Comparison of ENCODE assay signal across 8 mouse cellular contexts in genomic region chr6:55016236-55016635, GRCm38 (mm10). TPM values are rescaled to one million over a fixed set of nuclear protein-coding genes. Genes with fewer than 3 reads are reported as not detected.
DNase-seq lines count a peak whose midpoint lies in the region; ATAC-seq and TF ChIP-seq lines count a peak whose summit lies in the region.

No protein-coding gene starts in this region.

- CTCF ChIA-PET in Patski (lab: Charles Lee) = interaction anchor here (0.6 to 4.7 kb wide), 35 partner anchors 12 to 313 kb away, joined by 3 to 30 read pairs (median 4); partner anchors contain the start of genes Gars and Ggct

- peak; percentile 51 for ATAC-seq in Patski
- ATAC-seq in forebrain, postnatal 0 days = peak; percentile 83
- ATAC-seq in limb, embryonic 15.5 days (ENCODE audit: insufficient number of reproducible peaks, low FRiP score, low TSS enrichment, low read depth) = 0 out of 2 replicates have a peak, but pooled peaks have one; percentile 43

- H3K9me3 ChIP-seq in heart, embryonic 10.5 days = no peaks in the 10 kb centered on the region
- H3K9me3 ChIP-seq in forebrain, postnatal 0 days (ENCODE audit: low read length) = no peaks in the 10 kb centered on the region
- no peaks in the 10 kb centered on the region for H3K9me3 ChIP-seq in limb, embryonic 15.5 days

- in situ Hi-C loops in Patski (cut with MboI; ENCODE audit: low pct_unique_long_range_greater_than_20kb) = loop anchor here (5.0 kb wide), 1 partner anchor 151 kb away; no protein-coding TSS in a partner anchor

- peak; percentile 75 for TF ChIP-seq CTCF in Patski (IDR thresholded peaks at IDR 0.05)
- peak; percentile 85 for TF ChIP-seq CTCF in forebrain, postnatal 0 days (IDR thresholded peaks at IDR 0.05; ENCODE audit: low read depth)
- TF ChIP-seq CTCF in kidney, adult 2 months (conservative IDR thresholded peaks at IDR 0.05; ENCODE audit: insufficient read depth, insufficient read length, low read depth, low read length) = peak; percentile 77

- no peaks in the 10 kb centered on the region for H3K36me3 ChIP-seq in heart, embryonic 10.5 days
- H3K36me3 ChIP-seq in forebrain, postnatal 0 days (ENCODE audit: insufficient read depth) = no peaks in the 10 kb centered on the region
- H3K36me3 ChIP-seq in kidney, adult 2 months (ENCODE audit: control insufficient read depth, insufficient read depth, low read length) = no peaks in the 10 kb centered on the region
- H3K36me3 ChIP-seq in limb, embryonic 15.5 days = no peaks in the 10 kb centered on the region

- H3K4me2 ChIP-seq in forebrain, postnatal 0 days (ENCODE audit: low read depth) = no peak overlapping the region
- H3K4me2 ChIP-seq in limb, embryonic 15.5 days = no peak overlapping the region

- POLR2A ChIA-PET in Patski (lab: Charles Lee) = interaction anchor here (0.5 to 0.7 kb wide), 4 partner anchors 12 to 79 kb away, joined by 3 to 5 read pairs (median 4); no protein-coding TSS in a partner anchor

- no peak overlapping the region for H3K4me3 ChIP-seq in heart, embryonic 10.5 days
- H3K4me3 ChIP-seq in forebrain, postnatal 0 days (ENCODE audit: low read depth, low read length) = no peak overlapping the region
- no peak overlapping the region for H3K4me3 ChIP-seq in kidney, adult 2 months (ENCODE audit: insufficient read depth, low read depth, low read length)
- no peak overlapping the region for H3K4me3 ChIP-seq in limb, embryonic 15.5 days

- no peak overlapping the region for H3K27ac ChIP-seq in heart, embryonic 10.5 days
- H3K27ac ChIP-seq in forebrain, postnatal 0 days (ENCODE audit: low read depth, low read length) = no peak overlapping the region
- H3K27ac ChIP-seq in kidney, adult 2 months (ENCODE audit: insufficient read depth, low read depth, low read length) = no peak overlapping the region
- no peak overlapping the region for H3K27ac ChIP-seq in limb, embryonic 15.5 days

- TF ChIP-seq POLR2A in kidney, adult 2 months (IDR thresholded peaks at IDR 0.05; ENCODE audit: low read depth, low read length) = no peak

- no peak overlapping the region for H3K9ac ChIP-seq in forebrain, postnatal 0 days
- no peak overlapping the region for H3K9ac ChIP-seq in limb, embryonic 15.5 days

- WGBS in heart, embryonic 10.5 days = 20% methylated on average over 5 of the region's 5 CpGs
- WGBS in forebrain, postnatal 0 days = 16% methylated on average over 5 of the region's 5 CpGs
- 6% methylated on average over 5 of the region's 5 CpGs for WGBS in kidney, adult 2 months
- 16% methylated on average over 5 of the region's 5 CpGs for WGBS in limb, embryonic 15.5 days

- 0 out of 2 replicates have a peak, but pooled peaks cover 4% of the 10 kb centered on the region for H3K27me3 ChIP-seq in heart, embryonic 10.5 days (ENCODE audit: insufficient read depth, poor library complexity, severe bottlenecking)
- no peaks in the 10 kb centered on the region for H3K27me3 ChIP-seq in Patski
- no peaks in the 10 kb centered on the region; the same call in 1 of the 2 replicates for H3K27me3 ChIP-seq in forebrain, postnatal 0 days (ENCODE audit: insufficient read depth, low read length)
- H3K27me3 ChIP-seq in kidney, adult 2 months (replicated peaks; ENCODE audit: control insufficient read depth, insufficient read depth, low read length) = no peaks in the 10 kb centered on the region
- no peaks in the 10 kb centered on the region for H3K27me3 ChIP-seq in limb, embryonic 15.5 days

- peaks cover 13% of the 10 kb centered on the region for H3K4me1 ChIP-seq in heart, embryonic 10.5 days
- no peaks in the 10 kb centered on the region for H3K4me1 ChIP-seq in forebrain, postnatal 0 days (ENCODE audit: insufficient read depth)
- no peaks in the 10 kb centered on the region for H3K4me1 ChIP-seq in kidney, adult 2 months (ENCODE audit: control insufficient read depth, insufficient read depth, low read length)
- H3K4me1 ChIP-seq in limb, embryonic 15.5 days = peaks cover 13% of the 10 kb centered on the region

- DNase-seq in heart, adult 18-20 months = peak; percentile 58 to 66
- no peak for DNase-seq in heart, embryonic 10.5 days (ENCODE audit: low spot score)
- DNase-seq in Patski (ENCODE audit: low read depth, low spot score) = no peak
- peak; percentile 72 for DNase-seq in forebrain, postnatal 0 days
- DNase-seq in kidney, adult 2 months = peak; percentile 77
- DNase-seq in neural tube, embryonic 10.5 days (ENCODE audit: extremely low spot score, low spot score) = peak; percentile 15
- peak; percentile 54 for DNase-seq in thymus, postnatal 25 days

RNA-seq across cellular contexts. Expression of gene Gars, which starts 21.6 kb away (rescaled TPM):
- total RNA-seq in heart, adult 18-20 months (2021) = 10 to 100 TPM; 60.8 to 61.1 TPM
- 220 and 246 TPM in 2 replicates for polyA plus RNA-seq in heart, embryonic 10.5 days (2016; fragmentation: Nextera tagmentation; extraction: Ambion mirVana)
- polyA plus RNA-seq in Patski (2021) = 279 TPM
- total RNA-seq in forebrain, postnatal 0 days (2014; rRNA removed) = 180 and 191 TPM in 2 replicates
- polyA plus RNA-seq in forebrain, postnatal 0 days (2015; fragmentation: Nextera tagmentation; extraction: Ambion mirVana) = 222 TPM in 2 replicates
- polyA plus RNA-seq in kidney, adult 2 months (2012; rRNA removed) = 31.4 and 35.9 TPM in 2 replicates
- polyA plus RNA-seq in limb, embryonic 15.5 days (2015; fragmentation: Nextera tagmentation; extraction: Ambion mirVana) = 149 and 156 TPM in 2 replicates

RNA-seq across cellular contexts. Expression of gene Ggct, which starts 23.5 kb away (rescaled TPM):
- 10 to 100 TPM; 21.5 to 28.2 TPM for total RNA-seq in heart, adult 18-20 months (2021)
- 8.1 and 8.3 TPM in 2 replicates for polyA plus RNA-seq in heart, embryonic 10.5 days (2016; fragmentation: Nextera tagmentation; extraction: Ambion mirVana)
- polyA plus RNA-seq in Patski (2021) = 14.2 TPM
- total RNA-seq in forebrain, postnatal 0 days (2014; rRNA removed) = 2.8 and 3.7 TPM in 2 replicates
- polyA plus RNA-seq in forebrain, postnatal 0 days (2015; fragmentation: Nextera tagmentation; extraction: Ambion mirVana) = 22.2 and 26.6 TPM in 2 replicates
- 13.5 and 15.9 TPM in 2 replicates for polyA plus RNA-seq in kidney, adult 2 months (2012; rRNA removed)
- 31.1 and 37.6 TPM in 2 replicates for polyA plus RNA-seq in limb, embryonic 15.5 days (2015; fragmentation: Nextera tagmentation; extraction: Ambion mirVana)

RNA-seq across cellular contexts. Expression of gene Nod1, which starts 43.8 kb away (rescaled TPM):
- total RNA-seq in heart, adult 18-20 months (2021) = 10 to 100 TPM; 17.0 to 19.2 TPM
- 3.6 and 3.8 TPM in 2 replicates for polyA plus RNA-seq in heart, embryonic 10.5 days (2016; fragmentation: Nextera tagmentation; extraction: Ambion mirVana)
- 6.3 TPM for polyA plus RNA-seq in Patski (2021)
- 1.8 and 2.3 TPM in 2 replicates for total RNA-seq in forebrain, postnatal 0 days (2014; rRNA removed)
- polyA plus RNA-seq in forebrain, postnatal 0 days (2015; fragmentation: Nextera tagmentation; extraction: Ambion mirVana) = 1.5 and 2.0 TPM in 2 replicates
- 14.0 and 18.7 TPM in 2 replicates for polyA plus RNA-seq in kidney, adult 2 months (2012; rRNA removed)
- 12.3 and 13.3 TPM in 2 replicates for polyA plus RNA-seq in limb, embryonic 15.5 days (2015; fragmentation: Nextera tagmentation; extraction: Ambion mirVana)

Comparison
In these comparisons a context has a peak if more than half of its experiments do, and no peak if none do; other contexts are left out.
1. DNase-seq: peak in heart, adult 18-20 months (2 of 2), forebrain, postnatal 0 days (single experiment), kidney, adult 2 months (single experiment), neural tube, embryonic 10.5 days (single experiment) and thymus, postnatal 25 days (single experiment); none in heart, embryonic 10.5 days (single experiment) and Patski (single experiment).
2. Peak in every context shown above with its lines, with median percentiles within 50 percentile points of each other: ATAC-seq and CTCF ChIP-seq.